ENCODE assay signal across 21 mouse cellular contexts in genomic region chr2:121628290-121628689, GRCm38 (mm10).
DNase-seq lines count a peak whose midpoint lies in the region; ATAC-seq and TF ChIP-seq lines count a peak whose summit lies in the region.
"Had no signal": no experiment of that assay in that cellular context is flagged by ENCODE, and none has a peak within 500 bp of the region (broad histone marks: within the 10 kb centered on the region; RNA-seq: fewer than 3 reads in every experiment).

No protein-coding gene starts in this region.

- H3K4me2 ChIP-seq in heart, postnatal 0 days (ENCODE audit: low read depth, low read length), result no peak overlapping the region
- H3K4me2 ChIP-seq in heart, embryonic 12.5 days, result no peak overlapping the region
- no peak overlapping the region for H3K4me2 ChIP-seq in lung, embryonic 14.5 days
- no peak overlapping the region for H3K4me2 ChIP-seq in forebrain, embryonic 14.5 days (ENCODE audit: low read length)
- H3K4me2 ChIP-seq: embryonic facial prominence, embryonic 12.5 days; hindbrain, embryonic 13.5 days; limb, embryonic 13.5 days; liver, embryonic 13.5 days; stomach, embryonic 15.5 days had no signal

- peaks cover 3% of the 10 kb centered on the region; the same call in 1 of the 2 replicates for H3K4me1 ChIP-seq in heart, postnatal 0 days (ENCODE audit: control insufficient read depth, insufficient read depth)
- H3K4me1 ChIP-seq in heart, embryonic 12.5 days (replicated peaks), result peaks cover 4% of the 10 kb centered on the region; the same call in 1 of the 2 replicates
- H3K4me1 ChIP-seq in lung, embryonic 14.5 days (ENCODE audit: insufficient read depth), result 0 out of 2 replicates have a peak, but pooled peaks cover 6% of the 10 kb centered on the region
- no peaks in the 10 kb centered on the region for H3K4me1 ChIP-seq in forebrain, embryonic 14.5 days (ENCODE audit: control insufficient read depth, insufficient read depth, low read length)
- H3K4me1 ChIP-seq: hindbrain, embryonic 13.5 days; liver, embryonic 13.5 days; stomach, embryonic 15.5 days had no signal

- no peaks in the 10 kb centered on the region for H3K36me3 ChIP-seq in heart, postnatal 0 days (replicated peaks; ENCODE audit: control insufficient read depth, insufficient read depth, low read length)
- no peaks in the 10 kb centered on the region for H3K36me3 ChIP-seq in heart, embryonic 12.5 days
- no peaks in the 10 kb centered on the region for H3K36me3 ChIP-seq in lung, embryonic 14.5 days (ENCODE audit: insufficient read depth)
- no peaks in the 10 kb centered on the region for H3K36me3 ChIP-seq in forebrain, embryonic 14.5 days (ENCODE audit: control insufficient read depth, insufficient read depth, low read length)
- H3K36me3 ChIP-seq: embryonic facial prominence, embryonic 12.5 days; hindbrain, embryonic 13.5 days; limb, embryonic 13.5 days; liver, embryonic 13.5 days; stomach, embryonic 15.5 days had no signal

- TF ChIP-seq CTCF in heart, postnatal 0 days (IDR thresholded peaks at IDR 0.05; ENCODE audit: low read depth), result no peak
- TF ChIP-seq CTCF in lung, embryonic 14.5 days (IDR thresholded peaks at IDR 0.05; ENCODE audit: low read depth), result no peak

- no peak overlapping the region for H3K27ac ChIP-seq in heart, postnatal 0 days (ENCODE audit: low read depth)
- no peak overlapping the region for H3K27ac ChIP-seq in heart, embryonic 12.5 days (ENCODE audit: poor library complexity, severe bottlenecking)
- no peak overlapping the region for H3K27ac ChIP-seq in lung, embryonic 14.5 days (ENCODE audit: low read depth)
- no peak overlapping the region for H3K27ac ChIP-seq in forebrain, embryonic 14.5 days (ENCODE audit: low read depth, low read length)
- H3K27ac ChIP-seq: embryonic facial prominence, embryonic 12.5 days; hindbrain, embryonic 13.5 days; limb, embryonic 13.5 days; liver, embryonic 13.5 days; stomach, embryonic 15.5 days had no signal

- no peaks in the 10 kb centered on the region for H3K27me3 ChIP-seq in heart, postnatal 0 days (ENCODE audit: control insufficient read depth, insufficient read depth, low read length)
- H3K27me3 ChIP-seq in heart, embryonic 12.5 days (replicated peaks), result no peaks in the 10 kb centered on the region
- no peaks in the 10 kb centered on the region for H3K27me3 ChIP-seq in lung, embryonic 14.5 days (ENCODE audit: insufficient read depth, low read length)
- no peaks in the 10 kb centered on the region for H3K27me3 ChIP-seq in forebrain, embryonic 14.5 days (replicated peaks; ENCODE audit: control insufficient read depth, insufficient read depth, low read length)
- H3K27me3 ChIP-seq: embryonic facial prominence, embryonic 12.5 days; hindbrain, embryonic 13.5 days; limb, embryonic 13.5 days; liver, embryonic 13.5 days; Patski; stomach, embryonic 15.5 days had no signal

- WGBS in heart, postnatal 0 days, result 66% methylated on average over 10 of the region's 10 CpGs
- WGBS in heart, embryonic 12.5 days, result 64% methylated on average over 10 of the region's 10 CpGs
- 40% methylated on average over 10 of the region's 10 CpGs for WGBS in lung, embryonic 14.5 days
- WGBS in forebrain, embryonic 14.5 days, result 68% methylated on average over 10 of the region's 10 CpGs

- no peak for ATAC-seq in heart, postnatal 0 days (ENCODE audit: insufficient read depth, low read depth)
- ATAC-seq in heart, embryonic 12.5 days (ENCODE audit: insufficient number of reproducible peaks, low FRiP score), result no peak
- ATAC-seq in lung, embryonic 14.5 days (ENCODE audit: insufficient read depth), result no peak
- ATAC-seq in forebrain, embryonic 14.5 days, result no peak
- ATAC-seq: forebrain, postnatal 0 days; inflammation-experienced regulatory T-cells, adult 6 months; midbrain, embryonic 16.5 days; Patski had no signal

- H3K4me3 ChIP-seq in heart, postnatal 0 days (ENCODE audit: low read depth, low read length), result no peak overlapping the region
- no peak overlapping the region for H3K4me3 ChIP-seq in heart, embryonic 12.5 days
- H3K4me3 ChIP-seq in lung, embryonic 14.5 days (ENCODE audit: low read depth, low read length), result no peak overlapping the region
- no peak overlapping the region for H3K4me3 ChIP-seq in forebrain, embryonic 14.5 days (ENCODE audit: low read depth, low read length)
- H3K4me3 ChIP-seq: embryonic facial prominence, embryonic 12.5 days; hindbrain, embryonic 13.5 days; limb, embryonic 13.5 days; liver, embryonic 13.5 days; stomach, embryonic 15.5 days had no signal

- H3K9ac ChIP-seq in heart, postnatal 0 days (replicated peaks; ENCODE audit: low read depth, low read length), result no peak overlapping the region
- H3K9ac ChIP-seq in heart, embryonic 12.5 days, result no peak overlapping the region
- H3K9ac ChIP-seq in lung, embryonic 14.5 days, result no peak overlapping the region
- H3K9ac ChIP-seq in forebrain, embryonic 14.5 days (ENCODE audit: low read length), result no peak overlapping the region
- H3K9ac ChIP-seq: embryonic facial prominence, embryonic 12.5 days; forebrain, postnatal 0 days; hindbrain, embryonic 13.5 days; limb, embryonic 13.5 days; liver, embryonic 13.5 days; stomach, embryonic 15.5 days had no signal

- DNase-seq in heart, postnatal 0 days (ENCODE audit: low spot score), result peak; percentile 25
- DNase-seq in lung, embryonic 14.5 days, result peak; percentile 55
- DNase-seq in lung, postnatal 4 days, result no peak
- DNase-seq in NIH3T3 (ENCODE audit: low read depth), result peak; percentile 82
- DNase-seq in heart, postnatal 4 days, result peak; percentile 13
- no peak for DNase-seq in forebrain, embryonic 14.5 days (ENCODE audit: low spot score)
- DNase-seq: adrenal gland, postnatal 14 days; cerebellum, adult 11 months; cerebellum, postnatal 10 days; forebrain, postnatal 0 days; gastrocnemius, postnatal 36 days; liver, embryonic 13.5 days; lung, postnatal 14 days had no signal

- TF ChIP-seq EP300 in heart, postnatal 0 days (IDR thresholded peaks at IDR 0.05; ENCODE audit: low read depth), result no peak

- H3K9me3 ChIP-seq in heart, postnatal 0 days (replicated peaks; ENCODE audit: control insufficient read depth, low read length), result no peaks in the 10 kb centered on the region
- H3K9me3 ChIP-seq in heart, embryonic 12.5 days (replicated peaks), result no peaks in the 10 kb centered on the region
- no peaks in the 10 kb centered on the region for H3K9me3 ChIP-seq in lung, embryonic 14.5 days (ENCODE audit: low read depth, low read length)
- H3K9me3 ChIP-seq in forebrain, embryonic 14.5 days (replicated peaks; ENCODE audit: control insufficient read depth, low read length), result no peaks in the 10 kb centered on the region
- H3K9me3 ChIP-seq: embryonic facial prominence, embryonic 12.5 days; hindbrain, embryonic 13.5 days; limb, embryonic 13.5 days; liver, embryonic 13.5 days; stomach, embryonic 15.5 days had no signal

Comparison
In these comparisons a context has a peak if more than half of its experiments do, and no peak if none do; other contexts are left out.
1. DNase-seq: peak in heart, postnatal 0 days (single experiment), lung, embryonic 14.5 days (single experiment), NIH3T3 (single experiment) and heart, postnatal 4 days (single experiment); none in lung, postnatal 4 days (0 of 2) and forebrain, embryonic 14.5 days (single experiment).